Comparison of ENCODE assay signal across 10 mouse cellular contexts in genomic region chr12:69229251-69229650, GRCm38 (mm10). TPM values are rescaled to one million over a fixed set of nuclear protein-coding genes. Genes with fewer than 3 reads are reported as not detected.
A peak's percentile ranks its signal among the peaks of the same experiment; 100 is the strongest.
DNase-seq lines count a peak whose midpoint lies in the region; ATAC-seq and TF ChIP-seq lines count a peak whose summit lies in the region.
"Had no signal": no experiment of that assay in that cellular context is flagged by ENCODE, and none has a peak within 500 bp of the region (broad histone marks: within the 10 kb centered on the region; RNA-seq: fewer than 3 reads in every experiment).

No protein-coding gene starts in this region.

- intact Hi-C loops in gastrocnemius, adult 2 months (cut with DNase I): no loop called here

- 70% methylated on average over 2 of the region's 2 CpGs for WGBS in small intestine, adult 2 months

- no peaks in the 10 kb centered on the region for H3K36me3 ChIP-seq in small intestine, adult 2 months (ENCODE audit: control insufficient read depth, insufficient read depth, low read length)

- no peak overlapping the region for H3K4me3 ChIP-seq in gastrocnemius, adult 2 months
- no peak overlapping the region for H3K4me3 ChIP-seq in small intestine, adult 2 months (ENCODE audit: low read depth, low read length)
- H3K4me3 ChIP-seq: forebrain, embryonic 13.5 days; kidney, embryonic 15.5 days had no signal

- no peak for ATAC-seq in erythroblast, adult 5-6 weeks (replicated peaks; ENCODE audit: low FRiP score, poor library complexity, severe bottlenecking)
- ATAC-seq: forebrain, embryonic 13.5 days had no signal

- H3K4me1 ChIP-seq in small intestine, adult 2 months (ENCODE audit: control insufficient read depth, insufficient read depth, insufficient read length, low read length): no peaks in the 10 kb centered on the region

- TF ChIP-seq POLR2A in small intestine, adult 2 months (IDR thresholded peaks at IDR 0.05; ENCODE audit: low read depth, low read length): no peak

- no peak for DNase-seq in gastrocnemius, adult 2 months
- no peak for DNase-seq in gastrocnemius, postnatal 25 days
- DNase-seq in CD4-positive, CD25-positive, alpha-beta regulatory T cell, adult 2 months (ENCODE audit: low read depth, low spot score): peak; percentile 81
- peak; percentile 38 for DNase-seq in c-Kit-positive CD71-negative TER-119-negative erythroid progenitor cells, embryonic 14.5 days (ENCODE audit: low read depth)
- DNase-seq in urinary bladder, postnatal 36 days (ENCODE audit: low spot score in 2 of 2): no peak
- DNase-seq in heart, adult 8-10 months (ENCODE audit: low spot score): no peak

- no peaks in the 10 kb centered on the region for H3K27me3 ChIP-seq in small intestine, adult 2 months (ENCODE audit: control insufficient read depth, insufficient read depth, low read length)
- H3K27me3 ChIP-seq: forebrain, embryonic 13.5 days; kidney, embryonic 15.5 days had no signal

- no peak overlapping the region for H3K27ac ChIP-seq in gastrocnemius, adult 2 months
- H3K27ac ChIP-seq in small intestine, adult 2 months (ENCODE audit: insufficient read depth, low read depth, low read length): no peak overlapping the region
- H3K27ac ChIP-seq: forebrain, embryonic 13.5 days had no signal

- peak; percentile 31; the same call in 1 of the 2 replicates for TF ChIP-seq CTCF in gastrocnemius, adult 2 months (IDR thresholded peaks at IDR 0.05)
- TF ChIP-seq CTCF in small intestine, adult 2 months (IDR thresholded peaks at IDR 0.05; ENCODE audit: extremely low read depth, insufficient read length, insufficient replicate concordance, low read depth, low read length): peak; percentile 11; the same call in 1 of the 2 replicates

RNA-seq across cellular contexts. Expression of gene Pole2, which starts 1.3 kb away (rescaled TPM):
- total RNA-seq in gastrocnemius, adult 2 months (2021): under 1 TPM; 0.28 to 0.42 TPM
- under 1 TPM; 0.38 to 0.72 TPM for total RNA-seq in gastrocnemius, postnatal 25 days (2021)
- 0.95 and 3.4 TPM in 2 replicates for polyA plus RNA-seq in small intestine, adult 2 months (2012; rRNA removed)
- total RNA-seq in heart, adult 8-10 months (2022): under 1 TPM; 0.17 to 0.65 (median 0.35) TPM
- 18.3 and 25.3 TPM in 2 replicates for total RNA-seq in erythroblast, adult 5-6 weeks (2015; ENCODE audit: low replicate concordance)
- total RNA-seq in erythroblast, adult 5-6 weeks (2017; ENCODE audit: low replicate concordance): 13.0 and 21.9 TPM in 2 replicates

RNA-seq across cellular contexts. Expression of gene Klhdc1, which starts 11.7 kb away (rescaled TPM):
- total RNA-seq in gastrocnemius, adult 2 months (2021): 10 to 100 TPM; 18.7 to 24.1 TPM
- 10 to 100 TPM; 15.2 to 18.1 TPM for total RNA-seq in gastrocnemius, postnatal 25 days (2021)
- 0.08 and 2.6 TPM in 2 replicates for polyA plus RNA-seq in small intestine, adult 2 months (2012; rRNA removed)
- 10 to 100 TPM; 43.3 to 53.9 (median 48.2) TPM for total RNA-seq in heart, adult 8-10 months (2022)
- 0.84 TPM in 1 of 2 replicates, not detected in the other for total RNA-seq in erythroblast, adult 5-6 weeks (2015; ENCODE audit: low replicate concordance)
- 0.60 and 1.3 TPM in 2 replicates for total RNA-seq in erythroblast, adult 5-6 weeks (2017; ENCODE audit: low replicate concordance)

RNA-seq across cellular contexts. Expression of gene Gm49384, which starts 25.2 kb away (rescaled TPM):
- 1 to 10 TPM; 2.0 to 3.2 TPM for total RNA-seq in gastrocnemius, adult 2 months (2021)
- total RNA-seq in gastrocnemius, postnatal 25 days (2021): 1 to 10 TPM; 1.8 to 2.4 TPM
- polyA plus RNA-seq in small intestine, adult 2 months (2012; rRNA removed): not detected in 2 replicates
- 1 to 10 TPM; 2.3 to 4.1 (median 3.3) TPM for total RNA-seq in heart, adult 8-10 months (2022)
- total RNA-seq in erythroblast, adult 5-6 weeks (2015; ENCODE audit: low replicate concordance): 3.1 and 4.6 TPM in 2 replicates
- total RNA-seq in erythroblast, adult 5-6 weeks (2017; ENCODE audit: low replicate concordance): 7.0 and 8.5 TPM in 2 replicates

RNA-seq across cellular contexts. Expression of gene Dnaaf2, which starts 31.0 kb away (rescaled TPM):
- under 1 TPM; 0.38 to 0.64 TPM for total RNA-seq in gastrocnemius, adult 2 months (2021)
- under 1 TPM; 0.56 to 0.62 TPM for total RNA-seq in gastrocnemius, postnatal 25 days (2021)
- polyA plus RNA-seq in small intestine, adult 2 months (2012; rRNA removed): 0.50 and 0.93 TPM in 2 replicates
- total RNA-seq in heart, adult 8-10 months (2022): under 1 TPM; 0.57 to 0.73 (median 0.65) TPM
- 0.19 and 1.0 TPM in 2 replicates for total RNA-seq in erythroblast, adult 5-6 weeks (2015; ENCODE audit: low replicate concordance)
- 0.84 and 2.9 TPM in 2 replicates for total RNA-seq in erythroblast, adult 5-6 weeks (2017; ENCODE audit: low replicate concordance)

RNA-seq across cellular contexts. Expression of gene Gm49383, which starts 32.3 kb away (rescaled TPM):
- 1 to 10 TPM; 3.1 to 3.4 TPM for total RNA-seq in gastrocnemius, adult 2 months (2021)
- 1 to 10 TPM; 1.7 to 1.8 TPM for total RNA-seq in gastrocnemius, postnatal 25 days (2021)
- 0.51 and 1.6 TPM in 2 replicates for polyA plus RNA-seq in small intestine, adult 2 months (2012; rRNA removed)
- total RNA-seq in heart, adult 8-10 months (2022): 1 to 10 TPM; 2.6 to 4.0 (median 3.3) TPM
- total RNA-seq in erythroblast, adult 5-6 weeks (2015; ENCODE audit: low replicate concordance): not detected in 2 replicates
- 8.1 and 14.4 TPM in 2 replicates for total RNA-seq in erythroblast, adult 5-6 weeks (2017; ENCODE audit: low replicate concordance)

Comparison
In these comparisons a context has a peak if more than half of its experiments do, and no peak if none do; other contexts are left out.
1. DNase-seq: peak in CD4-positive, CD25-positive, alpha-beta regulatory T cell, adult 2 months (single experiment) and c-Kit-positive CD71-negative TER-119-negative erythroid progenitor cells, embryonic 14.5 days (single experiment); none in gastrocnemius, adult 2 months (single experiment), gastrocnemius, postnatal 25 days (single experiment), urinary bladder, postnatal 36 days (0 of 2) and heart, adult 8-10 months (single experiment).
2. RNA of gene Pole2, which starts 1.3 kb away (total RNA-seq): 13.0 to 25.3 TPM in erythroblast, adult 5-6 weeks; 0.38 to 0.72 TPM in gastrocnemius, postnatal 25 days, 0.17 to 0.65 TPM in heart, adult 8-10 months and 0.28 to 0.42 TPM in gastrocnemius, adult 2 months; every median in the first group is over 4 times any median in the second.
3. RNA of gene Klhdc1, which starts 11.7 kb away (total RNA-seq): 43.3 to 53.9 TPM in heart, adult 8-10 months, 18.7 to 24.1 TPM in gastrocnemius, adult 2 months and 15.2 to 18.1 TPM in gastrocnemius, postnatal 25 days; 0.60 to 1.3 TPM in erythroblast, adult 5-6 weeks; every median in the first group is over 4 times any median in the second.